In genomic region chr2:3361067-3361466, GRCm38 (mm10) we compare ENCODE assay signal across 40 mouse cellular contexts. TPM values are rescaled to one million over a fixed set of nuclear protein-coding genes. Genes with fewer than 3 reads are reported as not detected.
"Had no signal": no experiment of that assay in that cellular context is flagged by ENCODE, and none has a peak within 500 bp of the region (broad histone marks: within the 10 kb centered on the region; RNA-seq: fewer than 3 reads in every experiment).

No protein-coding gene starts in this region.

- H3K4me3 ChIP-seq: embryonic facial prominence, embryonic 10.5 days; embryonic facial prominence, embryonic 12.5 days; embryonic facial prominence, embryonic 13.5 days; embryonic facial prominence, embryonic 15.5 days; erythroblast, embryonic 14.5 days; forebrain, embryonic 10.5 days; forebrain, embryonic 12.5 days; forebrain, embryonic 15.5 days; gastrocnemius, adult 2 months; heart, adult 2 months; heart, embryonic 10.5 days had no signal

- H3K27ac ChIP-seq: embryonic facial prominence, embryonic 10.5 days; embryonic facial prominence, embryonic 12.5 days; embryonic facial prominence, embryonic 13.5 days; embryonic facial prominence, embryonic 15.5 days; forebrain, embryonic 10.5 days; forebrain, embryonic 12.5 days; forebrain, embryonic 15.5 days; gastrocnemius, adult 2 months; heart, adult 2 months; heart, embryonic 10.5 days had no signal

- H3K27me3 ChIP-seq: embryonic facial prominence, embryonic 12.5 days; embryonic facial prominence, embryonic 13.5 days; embryonic facial prominence, embryonic 15.5 days; forebrain, embryonic 12.5 days; forebrain, embryonic 15.5 days had no signal

- H3K4me2 ChIP-seq: embryonic facial prominence, embryonic 12.5 days; embryonic facial prominence, embryonic 13.5 days; embryonic facial prominence, embryonic 15.5 days; forebrain, embryonic 12.5 days; forebrain, embryonic 15.5 days; heart, embryonic 11.5 days had no signal

- H3K4me1 ChIP-seq: embryonic facial prominence, embryonic 10.5 days; embryonic facial prominence, embryonic 12.5 days; embryonic facial prominence, embryonic 13.5 days; embryonic facial prominence, embryonic 15.5 days; forebrain, embryonic 15.5 days; heart, embryonic 10.5 days had no signal

- H3K36me3 ChIP-seq: embryonic facial prominence, embryonic 10.5 days; embryonic facial prominence, embryonic 12.5 days; embryonic facial prominence, embryonic 13.5 days; embryonic facial prominence, embryonic 15.5 days; forebrain, embryonic 10.5 days; forebrain, embryonic 12.5 days; forebrain, embryonic 15.5 days; heart, embryonic 10.5 days had no signal

- ATAC-seq: forebrain, embryonic 14.5 days; forebrain, embryonic 15.5 days; forebrain, embryonic 16.5 days had no signal

- H3K9ac ChIP-seq: embryonic facial prominence, embryonic 12.5 days; embryonic facial prominence, embryonic 13.5 days; embryonic facial prominence, embryonic 15.5 days; forebrain, embryonic 12.5 days; forebrain, embryonic 15.5 days had no signal

- DNase-seq: cerebellum, adult 2 months; cerebellum, adult 8-10 months; cerebellum, adult 9-10 months; cerebellum, adult 9-11 months; cerebellum, postnatal 10 days; cerebellum, postnatal 14 days; cerebellum, postnatal 25 days; cerebellum, postnatal 36 days; embryo, embryonic 11 days; gastrocnemius, adult 2 months; gastrocnemius, postnatal 10 days; gastrocnemius, postnatal 14 days; gastrocnemius, postnatal 25 days; gastrocnemius, postnatal 36 days; heart, adult 18-20 months; heart, adult 2 months had no signal

- H3K9me3 ChIP-seq: embryonic facial prominence, embryonic 10.5 days; embryonic facial prominence, embryonic 12.5 days; embryonic facial prominence, embryonic 13.5 days; embryonic facial prominence, embryonic 15.5 days; forebrain, embryonic 10.5 days; forebrain, embryonic 12.5 days; forebrain, embryonic 15.5 days; heart, embryonic 10.5 days had no signal

RNA-seq across cellular contexts. Expression of gene Acbd7, which starts 25.1 kb away (rescaled TPM):
- total RNA-seq: granulocyte monocyte progenitor cell, adult 5-6 weeks had no signal
- polyA plus RNA-seq: erythroblast, embryonic 14.5 days; forebrain, embryonic 10.5 days; heart, adult 2 months had no signal

RNA-seq across cellular contexts. Expression of gene Olah, which starts 35.9 kb away (rescaled TPM):
- total RNA-seq: common myeloid progenitor, adult 5-6 weeks; gastrocnemius, adult 18-20 months; gastrocnemius, adult 2 months; gastrocnemius, adult 8-10 months; gastrocnemius, postnatal 10 days; gastrocnemius, postnatal 14 days; gastrocnemius, postnatal 25 days; gastrocnemius, postnatal 36 days; gastrocnemius, postnatal 4 days; granulocyte monocyte progenitor cell, adult 5-6 weeks; heart, adult 18-20 months; heart, adult 2 months; heart, adult 8-10 months had no signal
- polyA plus RNA-seq: cerebellum, adult 2 months; cortical plate, adult 2 months; embryonic facial prominence, embryonic 10.5 days; embryonic facial prominence, embryonic 11.5 days; embryonic facial prominence, embryonic 12.5 days; embryonic facial prominence, embryonic 13.5 days; embryonic facial prominence, embryonic 14.5 days; erythroblast, embryonic 14.5 days; forebrain, embryonic 10.5 days; forebrain, embryonic 11.5 days; forebrain, embryonic 12.5 days; forebrain, embryonic 14.5 days; forebrain, embryonic 15.5 days; forebrain, embryonic 16.5 days; frontal cortex, adult 2 months; gonadal fat pad, adult 2 months; heart, adult 2 months; heart, embryonic 10.5 days; heart, embryonic 11.5 days had no signal
